Mouse (Mus musculus): ENCODE measurements around the gene Pskh1. TPM values are rescaled to one million over a fixed set of nuclear protein-coding genes. Genes with fewer than 3 reads are reported as not detected.

Gene Pskh1
- total RNA-seq, 2 experiments from 2014 or later: 7.7 to 8.9 TPM

- DNase-seq (ENCODE audit: extremely low spot score in 1 of 2, low spot score in 1 of 2): no peak
Measured at GRCm38 (mm10) chr8:105951057-105951659, 50.9 kb downstream of the Pskh1 start.

DNA sequence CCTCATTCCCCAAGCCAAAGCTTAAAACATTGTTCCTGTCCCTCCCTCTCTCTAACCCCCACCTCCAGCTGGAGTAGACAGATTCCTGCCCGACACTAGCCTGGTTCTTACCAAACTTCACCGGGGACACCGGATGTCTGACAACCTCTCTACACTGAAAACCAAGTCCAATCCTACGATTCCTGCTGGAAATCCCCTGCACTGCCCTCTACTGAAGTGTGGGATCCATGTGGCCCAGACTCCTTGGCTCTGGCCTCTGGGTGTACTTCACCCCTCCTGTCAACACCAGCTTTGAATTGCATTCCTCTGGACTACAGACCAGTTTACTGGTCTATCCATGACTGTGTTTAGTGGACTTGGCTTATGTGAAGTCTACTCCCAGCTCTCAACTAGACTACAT, 56.3 kb downstream of the Pskh1 start:
- no peak for DNase-seq (ENCODE audit: extremely low spot score in 1 of 2, low spot score in 1 of 2)

- DNase-seq (ENCODE audit: extremely low spot score in 1 of 2, low spot score in 1 of 2): no peak
Measured at GRCm38 (mm10) chr8:105957813-105958212, 57.6 kb downstream of the Pskh1 start.

DNA sequence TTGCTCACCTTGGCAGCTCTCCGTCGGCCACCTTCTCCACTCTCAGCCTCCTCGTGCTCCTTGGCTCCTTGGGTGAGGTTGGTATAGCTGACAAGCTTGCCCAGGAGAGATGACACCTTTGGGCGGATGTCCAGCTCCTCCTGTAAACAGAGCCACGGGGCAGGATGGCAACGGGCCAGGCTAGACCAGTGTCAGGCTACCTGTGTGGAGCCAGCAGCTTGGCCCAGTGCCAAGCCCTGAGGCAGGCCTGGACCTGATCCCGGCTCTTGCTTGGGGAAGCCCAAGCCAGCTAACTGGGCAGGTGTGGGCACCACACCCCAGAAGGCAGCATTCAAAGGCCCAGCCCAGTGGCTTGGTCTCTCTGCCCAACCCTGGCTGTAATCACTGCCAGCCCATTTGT, 59.1 kb downstream of the Pskh1 start:
- no peak for DNase-seq (ENCODE audit: extremely low spot score in 1 of 2, low spot score in 1 of 2)

DNA sequence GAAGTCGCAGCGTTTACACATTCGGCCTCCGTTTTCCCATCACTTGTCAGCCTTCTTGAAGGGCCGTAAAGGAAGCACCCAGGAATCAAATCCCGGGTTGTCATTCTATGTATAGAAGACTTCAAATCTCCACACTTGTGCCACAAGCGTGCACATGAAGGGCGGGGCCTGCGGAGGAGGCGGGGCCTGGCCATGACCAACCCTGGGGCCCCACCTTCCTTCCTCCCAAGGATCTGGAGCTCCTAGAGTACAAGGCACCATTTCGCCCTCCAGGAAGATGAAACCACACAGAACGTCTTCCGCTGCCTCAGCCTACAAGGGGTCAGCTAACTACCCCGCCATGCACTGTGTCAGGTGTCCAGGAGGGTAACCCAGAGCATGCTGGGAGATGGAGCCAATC, 60.9 kb downstream of the Pskh1 start:
- DNase-seq (ENCODE audit: extremely low spot score in 1 of 2, low spot score in 1 of 2): no peak

- no peak for DNase-seq (ENCODE audit: extremely low spot score in 1 of 2, low spot score in 1 of 2)
Measured at GRCm38 (mm10) chr8:105961536-105961935, 61.3 kb downstream of the Pskh1 start.

DNA sequence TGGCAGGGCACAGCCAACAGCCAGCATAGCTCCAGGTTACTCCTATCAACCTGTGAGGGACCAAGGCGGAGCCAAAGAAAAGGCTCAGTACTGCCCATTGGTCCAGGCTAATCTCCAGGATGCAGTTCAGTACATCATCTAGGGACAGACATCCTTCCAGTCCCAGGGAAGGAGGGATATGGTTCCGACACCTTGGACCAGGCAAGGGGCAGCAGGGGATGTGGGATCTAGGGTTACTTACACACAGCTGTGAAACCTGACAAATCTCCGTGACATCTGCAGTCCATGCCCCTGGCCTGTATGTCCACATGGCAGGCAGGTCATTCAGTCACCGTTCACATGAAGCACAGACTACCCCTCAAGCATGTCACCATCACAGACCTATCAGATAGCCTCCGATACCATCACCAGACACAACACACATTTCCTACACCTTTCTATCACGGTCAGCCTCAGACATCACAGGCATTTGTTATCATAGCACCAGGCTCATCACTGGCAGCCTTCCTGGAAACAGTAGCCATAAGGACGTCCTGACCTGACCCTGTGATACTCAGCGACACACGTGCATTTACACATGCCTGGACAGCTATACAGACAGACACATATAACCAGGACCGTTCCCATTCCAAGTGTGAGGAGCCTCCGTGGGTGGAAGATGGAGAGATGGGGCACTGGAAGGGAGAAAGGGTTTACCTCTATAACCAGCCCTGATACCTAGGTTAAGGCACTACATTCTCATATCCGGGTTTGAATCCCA, 64.4 kb downstream of the Pskh1 start:
- DNase-seq (ENCODE audit: extremely low spot score in 1 of 2, low spot score in 1 of 2): no peak

GRCm38 (mm10) chr8:105965266-105965904, 65.1 kb downstream of the Pskh1 start:
- DNase-seq (ENCODE audit: extremely low spot score in 1 of 2, low spot score in 1 of 2): no peak

GRCm38 (mm10) chr8:105965905-105966341, 65.7 kb downstream of the Pskh1 start, which contains the start of gene Slc12a4:
Gene Slc12a4, minus strand, starts transcription at chr8:105966097.
- peak in 1 of 2 experiments; percentile 37 for DNase-seq (ENCODE audit: extremely low spot score in 1 of 2, low spot score in 1 of 2)

- DNase-seq (ENCODE audit: extremely low spot score in 1 of 2, low spot score in 1 of 2): no peak
Measured at GRCm38 (mm10) chr8:105966692-105967311, 66.6 kb downstream of the Pskh1 start.

DNA sequence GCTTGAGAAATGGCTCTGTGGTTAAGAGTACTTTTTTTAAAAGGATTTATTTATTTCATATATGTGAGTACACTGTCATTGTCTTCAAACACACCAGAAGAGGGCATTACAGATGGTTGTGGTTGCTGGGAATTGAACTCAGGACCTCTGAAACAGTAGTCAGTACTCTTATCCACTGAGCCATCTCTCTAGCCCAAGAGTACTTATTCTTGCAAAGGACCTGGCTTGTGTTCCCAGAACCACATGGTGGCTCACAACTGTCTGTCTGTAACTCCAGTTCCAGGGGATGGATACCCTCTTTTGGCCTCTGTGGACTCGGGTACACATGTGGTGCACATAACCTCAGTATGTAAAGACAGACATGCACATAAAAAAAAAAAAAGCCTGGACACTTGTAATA, 69.1 kb downstream of the Pskh1 start:
- DNase-seq (ENCODE audit: extremely low spot score in 1 of 2, low spot score in 1 of 2): no peak

- DNase-seq (ENCODE audit: extremely low spot score in 1 of 2, low spot score in 1 of 2): no peak
Measured at GRCm38 (mm10) chr8:105971019-105971720, 70.9 kb downstream of the Pskh1 start.

DNA sequence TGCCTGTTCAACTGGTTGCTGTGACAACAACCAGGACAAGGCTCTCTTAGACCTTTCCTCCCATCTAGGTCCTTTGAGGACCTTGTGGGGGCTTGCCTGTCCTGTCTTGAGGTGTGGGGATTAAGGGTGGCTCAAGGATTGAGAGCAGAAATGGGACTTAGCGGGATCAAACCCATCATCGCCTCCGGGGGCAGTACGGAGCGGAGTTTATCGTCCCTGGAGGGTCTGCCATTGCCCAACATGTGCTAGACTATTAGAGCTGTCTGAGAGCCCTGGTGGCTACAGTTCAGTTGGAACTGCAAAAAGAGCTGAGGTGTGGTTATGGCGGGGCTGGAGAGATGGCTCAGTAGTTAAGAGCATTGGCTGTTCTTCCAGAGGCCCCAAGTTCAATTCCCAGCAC, 75.1 kb downstream of the Pskh1 start:
- no peak for DNase-seq (ENCODE audit: extremely low spot score in 1 of 2, low spot score in 1 of 2)

- DNase-seq (ENCODE audit: extremely low spot score in 1 of 2, low spot score in 1 of 2): no peak
Measured at GRCm38 (mm10) chr8:105979325-105979724, 79.1 kb downstream of the Pskh1 start, which contains the start of gene Dpep3. Gene Dpep3, minus strand, starts transcription at chr8:105979429.

GRCm38 (mm10) chr8:105981146-105981545, 80.9 kb downstream of the Pskh1 start:
- DNase-seq (ENCODE audit: extremely low spot score in 1 of 2, low spot score in 1 of 2): no peak

Small RNA genes lying within 50 kb of the gene (microRNA-seq; reads per million reads assigned to microRNA genes)
- gene Mir7074: 0 reads per million in 2 experiments

Other genes starting within 250 kb of the Pskh1 start
- gene Carmil2, start 214.2 kb upstream of the Pskh1 start, total RNA-seq (2021): 10 to 100 TPM; 70.2 to 79.8 TPM
- 10 to 100 TPM; 39.8 to 41.9 TPM for gene Acd, start 199.3 kb upstream of the Pskh1 start, total RNA-seq (2021)
- 10 to 100 TPM; 34.8 to 38.4 TPM for gene Pard6a, start 199.3 kb upstream of the Pskh1 start, total RNA-seq (2021)
- gene 4933405L10Rik, start 192.8 kb upstream of the Pskh1 start, total RNA-seq (2021): not detected
- gene Enkd1, start 192.2 kb upstream of the Pskh1 start, total RNA-seq (2021): 1 to 10 TPM; 8.2 to 9.9 TPM
- 10 to 100 TPM; 19.2 to 23.1 TPM for gene Gfod2, start 141.8 kb upstream of the Pskh1 start, total RNA-seq (2021)
- gene Ranbp10, start 73.1 kb upstream of the Pskh1 start, total RNA-seq (2021): 10 to 100 TPM; 24.3 to 26.6 TPM
- gene Tsnaxip1, start 72.7 kb upstream of the Pskh1 start, total RNA-seq (2021): under 1 TPM; 0.15 to 0.31 TPM
- 10 to 100 TPM; 13.4 to 15.4 TPM for gene Cenpt, start 47.2 kb upstream of the Pskh1 start, total RNA-seq (2021)
- gene Thap11, start 45.3 kb upstream of the Pskh1 start, total RNA-seq (2021): 10 to 100 TPM; 38.2 to 44.4 TPM
- gene Nutf2, start 39.9 kb upstream of the Pskh1 start, total RNA-seq (2021): 10 to 100 TPM; 27.6 to 34.9 TPM
- gene Edc4, start 19.6 kb upstream of the Pskh1 start, total RNA-seq (2021): 10 to 100 TPM; 59.9 to 72.4 TPM
- 1 to 10 TPM in 1 of 2 experiments, under 1 TPM in 1; 0.99 to 1.1 TPM for gene Nrn1l, start 6.9 kb upstream of the Pskh1 start, total RNA-seq (2021)
- gene Ctrl, start 33.4 kb downstream of the Pskh1 start, total RNA-seq (2021): 1 to 10 TPM in 1 of 2 experiments, under 1 TPM in 1; 0.76 to 1.6 TPM
- 10 to 100 TPM; 58.6 to 70.6 TPM for gene Psmb10, start 38.0 kb downstream of the Pskh1 start, total RNA-seq (2021)
- 10 to 100 TPM; 44.9 to 49.5 TPM for gene Lcat, start 42.9 kb downstream of the Pskh1 start, total RNA-seq (2021)
- 10 to 100 TPM; 23.0 to 25.7 TPM for gene Slc12a4, start 65.7 kb downstream of the Pskh1 start, total RNA-seq (2021)
- gene Dpep3, start 79.0 kb downstream of the Pskh1 start, total RNA-seq (2021): not detected
- gene Dus2, start 90.9 kb downstream of the Pskh1 start, total RNA-seq (2021): 10 to 100 TPM; 18.2 to 18.8 TPM
- not detected for gene Dpep2nb, start 105.5 kb downstream of the Pskh1 start, total RNA-seq (2021)
- gene Ddx28, start 111.4 kb downstream of the Pskh1 start, total RNA-seq (2021): 10 to 100 TPM; 13.9 TPM
- 10 to 100 TPM in 1 of 2 experiments, 1 to 10 TPM in 1; 9.6 to 13.2 TPM for gene Nfatc3, start 158.4 kb downstream of the Pskh1 start, total RNA-seq (2021)
- under 1 TPM in 1 of 2 experiments, not detected in 1; 0.07 TPM for gene Esrp2, start 236.5 kb downstream of the Pskh1 start, total RNA-seq (2021)
- 10 to 100 TPM; 19.4 to 23.1 TPM for gene Pla2g15, start 250.0 kb downstream of the Pskh1 start, total RNA-seq (2021)

All from layer of hippocampus, postnatal 25 days (tissue).